In genomic region chr14:8628406-8628805, GRCm38 (mm10) we compare ENCODE assay signal across 13 mouse cellular contexts. TPM values are rescaled to one million over a fixed set of nuclear protein-coding genes. Genes with fewer than 3 reads are reported as not detected.
"Had no signal": no experiment of that assay in that cellular context is flagged by ENCODE, and none has a peak within 500 bp of the region (broad histone marks: within the 10 kb centered on the region; RNA-seq: fewer than 3 reads in every experiment).

No protein-coding gene starts in this region.

- DNase-seq: retina, postnatal 1 day; right cerebral cortex, adult 18-20 months; right cerebral cortex, postnatal 14 days; right cerebral cortex, postnatal 25 days; right cerebral cortex, postnatal 4 days; spleen, adult 18-20 months; thymus, adult 18-20 months; thymus, adult 2 months; thymus, postnatal 14 days; thymus, postnatal 25 days; thymus, postnatal 36 days; thymus, postnatal 4 days had no signal

RNA-seq across cellular contexts. Expression of gene 4930452B06Rik, which starts 37.6 kb away (rescaled TPM):
- total RNA-seq: neutrophil, adult 5-6 weeks had no signal
